Mouse (Mus musculus) kidney, adult 2 months (tissue): Measurements from ENCODE around the gene Acp4. TPM values are rescaled to one million over a fixed set of nuclear protein-coding genes. Genes with fewer than 3 reads are reported as not detected.

Experiments
- DNase-seq: peaks from one replicate; pipeline ENCODE4 v3.0.0; 2021
- H3K27ac ChIP-seq: fragments of 200-500 bp; 2 replicates; pipeline ENCODE4 v1.5.1; 2012; ENCODE audit warnings: low read depth, low read length, control low read depth, inconsistent platforms; ENCODE audit not compliant: insufficient read depth
- H3K27me3 ChIP-seq: fragments of 200-500 bp; replicated peaks from 2 replicates; pipeline ENCODE4 v1.6.1; 2012; ENCODE audit warnings: mild to moderate bottlenecking, moderate library complexity, low read length, inconsistent platforms; ENCODE audit not compliant: control insufficient read depth, insufficient read depth
- H3K36me3 ChIP-seq: fragments of 200-500 bp; 2 replicates; pipeline ENCODE4 v1.6.1; 2012; ENCODE audit warnings: mild to moderate bottlenecking, moderate library complexity, low read length, inconsistent platforms; ENCODE audit not compliant: control insufficient read depth, insufficient read depth
- H3K4me1 ChIP-seq: fragments of 200-500 bp; 2 replicates; pipeline ENCODE4 v1.6.1; 2011; ENCODE audit warnings: low read length; ENCODE audit not compliant: control insufficient read depth, insufficient read depth
- H3K4me3 ChIP-seq: fragments of 200-500 bp; 2 replicates; pipeline ENCODE4 v1.5.1; 2011; ENCODE audit warnings: mild to moderate bottlenecking, low read depth, low read length, control low read depth; ENCODE audit not compliant: insufficient read depth
- CTCF ChIP-seq: fragments of 200-500 bp; conservative IDR thresholded peaks from 2 replicates; pipeline ENCODE4 v1.5.1; 2011; ENCODE audit warnings: low read depth, mild to moderate bottlenecking, control low read depth, low read length, moderate library complexity, mixed read lengths; ENCODE audit not compliant: insufficient read depth, insufficient read length
- POLR2A ChIP-seq: fragments of 200-500 bp; IDR thresholded peaks from one replicate; pipeline ENCODE4 v1.6.1; 2011; ENCODE audit warnings: low read depth, low read length, control low read depth
- WGBS: fragments of 180-500 bp; shearing (Covaris S2); methylation state at CpG from one replicate; pipeline ENCODE4 v1.1.7; 2018; 5-methylcytosine and 5-hydroxymethylcytosine counted together
- polyA plus RNA-seq: library from polyadenylated mRNA; depleted of rRNA; stranded (reverse); fragments of >200 nt; gene quantifications from 2 replicates; pipeline ENCODE4 v1.2.3, GENCODE M21; 2012

Acp4 gene
- polyA plus RNA-seq, 1 experiment, result not detected

- no peak for DNase-seq
- under 1% methylated on average over 23 of the region's 23 CpGs for WGBS
- Histone ChIP-seq H3K36me3 (no peaks in the 10 kb centered on the region), H3K4me1 (peaks cover 8% of the 10 kb centered on the region; the same call in 1 of the 2 replicates), H3K27ac (peak overlapping the region; percentile 84), H3K27me3 (no peaks in the 10 kb centered on the region), H3K4me3 (peak overlapping the region; percentile 96)
- TF ChIP-seq POLR2A (no peak), CTCF (no peak)
Observed at GRCm38 (mm10) chr7:44246984-44247470, 10.2 kb downstream of the Acp4 start.

GRCm38 (mm10) chr7:44246055-44246983 lies 10.9 kb downstream of the Acp4 start, which contains the start of the genes 1700028J19Rik and 2410002F23Rik:
Gene 1700028J19Rik (minus strand): TSS chr7:44246695.
Gene 2410002F23Rik (plus strand): TSS chr7:44246722.
- WGBS, result under 1% methylated on average over 62 of the region's 62 CpGs
- Histone ChIP-seq H3K27ac (peak within 1 kb of the TSS; percentile 90), H3K4me1 (peaks cover 8% of the 10 kb centered on the region; the same call in 1 of the 2 replicates), H3K27me3 (no peaks in the 10 kb centered on the region), H3K4me3 (peak within 1 kb of the TSS; percentile 96), H3K36me3 (no peaks in the 10 kb centered on the region)
- DNase-seq, result peak; percentile 92
- no peak for TF ChIP-seq CTCF
- TF ChIP-seq POLR2A, result peak; percentile 96

GRCm38 (mm10) chr7:44244080-44244479 lies 13.1 kb downstream of the Acp4 start:
- no peak for TF ChIP-seq POLR2A
- no peak for TF ChIP-seq CTCF
- peaks cover 8% of the 10 kb centered on the region; the same call in 1 of the 2 replicates for H3K4me1 ChIP-seq
- no peaks in the 10 kb centered on the region for H3K36me3 ChIP-seq
- DNase-seq, result no peak
- no peaks in the 10 kb centered on the region for H3K27me3 ChIP-seq
- WGBS, result 41% methylated on average over 1 of the region's 1 CpGs
- H3K27ac ChIP-seq, result no peak overlapping the region
- no peak overlapping the region for H3K4me3 ChIP-seq

- H3K36me3 ChIP-seq, result no peaks in the 10 kb centered on the region
- DNase-seq, result peak; percentile 41
- H3K27me3 ChIP-seq, result no peaks in the 10 kb centered on the region
- H3K27ac ChIP-seq, result peak overlapping the region; percentile 89
- peaks cover 8% of the 10 kb centered on the region; the same call in 1 of the 2 replicates for H3K4me1 ChIP-seq
- 57% methylated on average over 2 of the region's 2 CpGs for WGBS
- H3K4me3 ChIP-seq, result peak overlapping the region; percentile 35
- TF ChIP-seq POLR2A (no peak), CTCF (peak; percentile 44; the same call in 1 of the 2 replicates)
Observed at GRCm38 (mm10) chr7:44241163-44241562, 16.0 kb downstream of the Acp4 start.

- H3K4me1 ChIP-seq, result peaks cover 7% of the 10 kb centered on the region; the same call in 1 of the 2 replicates
- no peaks in the 10 kb centered on the region for H3K36me3 ChIP-seq
- peak overlapping the region; percentile 89 for H3K27ac ChIP-seq
- 31% methylated on average over 1 of the region's 1 CpGs for WGBS
- no peaks in the 10 kb centered on the region for H3K27me3 ChIP-seq
- no peak for TF ChIP-seq POLR2A
- TF ChIP-seq CTCF, result no peak
- DNase-seq, result peak; percentile 58
- H3K4me3 ChIP-seq, result peak overlapping the region; percentile 35
Observed at GRCm38 (mm10) chr7:44240712-44241111, 16.5 kb downstream of the Acp4 start.

- WGBS, result 44% methylated on average over 2 of the region's 2 CpGs
- no peak for DNase-seq
- no peaks in the 10 kb centered on the region for H3K4me1 ChIP-seq
- peak overlapping the region; percentile 89; the same call in 1 of the 2 replicates for H3K27ac ChIP-seq
- H3K27me3 ChIP-seq, result no peaks in the 10 kb centered on the region
- no peak overlapping the region for H3K4me3 ChIP-seq
- no peak for TF ChIP-seq POLR2A
- TF ChIP-seq CTCF, result no peak
- no peaks in the 10 kb centered on the region for H3K36me3 ChIP-seq
Observed at GRCm38 (mm10) chr7:44239913-44240312, 17.3 kb downstream of the Acp4 start.

- TF ChIP-seq CTCF, result no peak
- no peak for TF ChIP-seq POLR2A
- Histone ChIP-seq H3K36me3 (no peaks in the 10 kb centered on the region), H3K4me1 (no peaks in the 10 kb centered on the region), H3K4me3 (no peak within 1 kb of the TSS), H3K27me3 (no peaks in the 10 kb centered on the region), H3K27ac (peak within 1 kb of the TSS; percentile 9; the same call in 1 of the 2 replicates)
- WGBS, result 40% methylated on average over 3 of the region's 3 CpGs
- peak; percentile 13 for DNase-seq
Observed at GRCm38 (mm10) chr7:44235909-44236308, 21.3 kb downstream of the Acp4 start, which contains the start of gene Gm36864. Gene Gm36864 (plus strand): TSS chr7:44236177.
